Mouse (Mus musculus) bone marrow macrophage, adult 2 months (primary cell): ENCODE data around the gene Wiz.

Experiments
- CTCF ChIP-seq: IDR thresholded peaks from 2 replicates; pipeline ENCODE4 v1.5.1; 2012; ENCODE audit warnings: low read depth, mild to moderate bottlenecking, low read length, moderate library complexity
- POLR2A ChIP-seq: IDR thresholded peaks from 2 replicates; pipeline ENCODE4 v1.6.1; 2012; ENCODE audit warnings: mild to moderate bottlenecking, low read depth, low read length, borderline replicate concordance

DNA sequence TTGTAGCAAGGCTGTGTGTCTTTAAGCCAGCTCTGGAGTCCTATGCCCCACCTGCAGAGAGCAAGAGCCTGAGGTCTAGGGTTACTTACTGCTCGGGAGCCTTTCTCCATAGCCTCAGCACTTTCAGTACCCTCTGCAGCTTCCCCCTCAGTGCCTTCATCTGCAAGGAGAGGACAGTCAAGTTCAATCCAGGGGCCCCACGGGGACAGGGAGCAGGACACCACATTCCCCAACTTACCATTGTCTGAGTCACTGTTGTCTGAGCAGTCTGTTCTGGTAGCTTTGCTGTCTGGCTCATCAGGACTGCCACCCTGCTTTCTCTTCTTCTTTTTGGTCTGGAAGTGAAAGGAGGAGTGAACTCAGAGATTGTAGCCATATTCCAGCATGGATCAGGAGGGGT lies 53.4 kb downstream of the Wiz start:
- no peak for TF ChIP-seq CTCF
- TF ChIP-seq POLR2A, result no peak
